Mouse (Mus musculus) kidney, embryonic 16.5 days (tissue): ENCODE measurements around the gene Nktr. TPM values are rescaled to one million over a fixed set of nuclear protein-coding genes. Genes with fewer than 3 reads are reported as not detected.

ENCODE experiments used
- ATAC-seq: fragments of 200-750 bp; cut with Nextera tagmentation; 2 replicates; pipeline ENCODE4 v1.8.0; 2017; ENCODE audit warnings: moderate TSS enrichment; ENCODE audit not compliant: low FRiP score, low TSS enrichment
- H3K27ac ChIP-seq: fragments of 300-500 bp; sonication (generic); 2 replicates; pipeline ENCODE4 v1.5.1; 2014; ENCODE audit warnings: low read length
- H3K27me3 ChIP-seq: fragments of 300-500 bp; sonication (generic); 2 replicates; pipeline ENCODE4 v1.6.1; 2014; ENCODE audit warnings: low read length, control low read depth, mixed read lengths; ENCODE audit not compliant: insufficient read depth
- H3K36me3 ChIP-seq: fragments of 300-500 bp; sonication (generic); 2 replicates; pipeline ENCODE4 v1.6.1; 2014; ENCODE audit warnings: low read length, control low read depth, mixed read lengths; ENCODE audit not compliant: insufficient read depth
- H3K4me1 ChIP-seq: fragments of 300-500 bp; sonication (generic); 2 replicates; pipeline ENCODE4 v1.6.1; 2014; ENCODE audit warnings: low read length, control low read depth, mixed read lengths; ENCODE audit not compliant: insufficient read depth
- H3K4me2 ChIP-seq: fragments of 300-500 bp; sonication (generic); replicated peaks from 2 replicates; pipeline ENCODE4 v1.6.1; 2014; ENCODE audit warnings: low read depth, low read length
- H3K4me3 ChIP-seq: fragments of 300-500 bp; sonication (generic); 2 replicates; pipeline ENCODE4 v1.5.1; 2014; ENCODE audit warnings: mild to moderate bottlenecking, low read length
- H3K9ac ChIP-seq: fragments of 300-500 bp; sonication (generic); replicated peaks from 2 replicates; pipeline ENCODE4 v1.6.1; 2014; ENCODE audit warnings: low read length
- H3K9me3 ChIP-seq: fragments of 300-500 bp; sonication (generic); 2 replicates; pipeline ENCODE4 v1.6.1; 2016; ENCODE audit warnings: low read length, control low read depth
- WGBS: fragments of 180-500 bp; shearing (Covaris S2); extraction: QIAGEN DNeasy Blood & Tissue Kit; methylation state at CpG from one replicate; pipeline ENCODE4 v1.1.7; 2014; 5-methylcytosine and 5-hydroxymethylcytosine counted together
- polyA plus RNA-seq: library from polyadenylated mRNA; unstranded; fragments of >200 nt; fragmentation: Nextera tagmentation; extraction: Ambion mirVana; gene quantifications from 2 replicates; pipeline ENCODE4 v1.2.1, GENCODE M21; 2015

The Nktr gene
- polyA plus RNA-seq, 1 experiment from 2014 or later = 46.1 TPM

- H3K9me3 ChIP-seq = no peaks in the 10 kb centered on the region
- peaks cover 29% of the 10 kb centered on the region for H3K4me1 ChIP-seq
- peak within 1 kb of the TSS; percentile 85 for H3K9ac ChIP-seq
- no peaks in the 10 kb centered on the region for H3K27me3 ChIP-seq
- WGBS = 2% methylated on average over 60 of the region's 69 CpGs
- peak within 1 kb of the TSS; percentile 90 for H3K4me3 ChIP-seq
- H3K4me2 ChIP-seq = peak within 1 kb of the TSS; percentile 95
- H3K36me3 ChIP-seq = no peaks in the 10 kb centered on the region
- ATAC-seq = peak; percentile 97
- peak within 1 kb of the TSS; percentile 84 for H3K27ac ChIP-seq
Measured at GRCm38 (mm10) chr9:121704646-121705625, 14.0 kb upstream of the Nktr start, which contains the start of gene Sec22c. TSS of gene Sec22c (minus strand) at chr9:121705490.

- Histone ChIP-seq H3K9me3 (no peaks in the 10 kb centered on the region), H3K27me3 (no peaks in the 10 kb centered on the region), H3K4me2 (no peak overlapping the region), H3K9ac (no peak overlapping the region), H3K4me1 (peaks cover 33% of the 10 kb centered on the region), H3K4me3 (no peak overlapping the region), H3K27ac (no peak overlapping the region), H3K36me3 (no peaks in the 10 kb centered on the region)
- 76% methylated on average over 6 of the region's 6 CpGs for WGBS
- ATAC-seq = no peak
Measured at GRCm38 (mm10) chr9:121706029-121706675, 12.8 kb upstream of the Nktr start.

DNA sequence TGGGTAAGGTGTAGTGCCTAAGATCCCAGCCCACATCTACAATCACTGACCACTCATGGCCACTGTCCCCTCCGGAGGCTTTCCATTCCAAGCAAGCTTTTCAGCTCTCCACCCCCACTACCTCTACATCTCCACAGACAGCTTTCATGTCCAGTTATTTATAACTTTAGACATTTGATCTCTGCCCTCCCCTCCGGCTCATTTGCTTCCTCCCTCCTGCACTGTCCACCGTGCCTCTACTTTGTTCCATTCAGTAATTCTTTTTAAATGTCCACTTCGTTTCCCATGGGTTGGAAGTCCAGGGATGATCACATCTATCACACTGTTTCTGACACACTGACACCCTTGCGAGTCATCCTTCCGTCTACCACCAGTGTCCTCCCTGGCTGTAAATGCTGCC, 11.2 kb upstream of the Nktr start:
- Histone ChIP-seq H3K9me3 (no peaks in the 10 kb centered on the region), H3K4me2 (no peak overlapping the region), H3K27ac (no peak overlapping the region), H3K27me3 (no peaks in the 10 kb centered on the region), H3K4me3 (no peak overlapping the region), H3K9ac (no peak overlapping the region; the same call in 1 of the 2 replicates), H3K36me3 (peaks cover 5% of the 10 kb centered on the region; the same call in 1 of the 2 replicates), H3K4me1 (peaks cover 50% of the 10 kb centered on the region)
- ATAC-seq = no peak
- WGBS = 23% methylated on average over 6 of the region's 6 CpGs

GRCm38 (mm10) chr9:121708506-121709486, 10.2 kb upstream of the Nktr start:
- Histone ChIP-seq H3K9me3 (no peaks in the 10 kb centered on the region), H3K9ac (no peak overlapping the region), H3K36me3 (peaks cover 11% of the 10 kb centered on the region; the same call in 1 of the 2 replicates), H3K4me2 (no peak overlapping the region), H3K27me3 (no peaks in the 10 kb centered on the region), H3K4me1 (peaks cover 51% of the 10 kb centered on the region), H3K27ac (no peak overlapping the region), H3K4me3 (no peak overlapping the region)
- ATAC-seq = no peak
- 53% methylated on average over 7 of the region's 7 CpGs for WGBS

GRCm38 (mm10) chr9:121709898-121710583, 8.9 kb upstream of the Nktr start, which contains the start of gene Ss18l2:
TSS of gene Ss18l2 (plus strand) at chr9:121710329.
- Histone ChIP-seq H3K4me1 (peaks cover 44% of the 10 kb centered on the region), H3K36me3 (peaks cover 13% of the 10 kb centered on the region; the same call in 1 of the 2 replicates), H3K27ac (peak within 1 kb of the TSS; percentile 95), H3K4me3 (peak within 1 kb of the TSS; percentile 87), H3K9me3 (no peaks in the 10 kb centered on the region), H3K4me2 (peak within 1 kb of the TSS; percentile 80), H3K9ac (peak within 1 kb of the TSS; percentile 92), H3K27me3 (no peaks in the 10 kb centered on the region)
- ATAC-seq = peak; percentile 95
- 4% methylated on average over 37 of the region's 37 CpGs for WGBS

DNA sequence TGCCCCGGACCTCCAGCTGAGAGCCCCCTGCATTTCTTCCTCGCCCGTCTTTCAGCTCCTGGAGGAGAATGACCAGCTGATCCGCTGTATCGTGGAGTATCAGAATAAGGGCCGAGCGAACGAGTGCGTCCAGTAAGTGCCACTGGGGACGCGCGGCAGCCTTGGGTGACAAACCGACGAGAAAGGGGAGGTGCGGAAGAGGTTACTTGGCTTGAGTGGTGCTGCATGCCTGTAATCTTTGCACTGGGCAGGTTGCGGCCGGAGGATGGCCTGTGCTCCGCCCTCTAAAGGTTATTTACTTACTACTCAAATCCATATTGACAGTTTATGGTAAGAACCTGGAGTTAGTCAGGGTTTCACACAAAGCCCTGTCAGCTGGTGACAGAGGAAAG, 8.4 kb upstream of the Nktr start:
- peak overlapping the region; percentile 95 for H3K27ac ChIP-seq

GRCm38 (mm10) chr9:121717048-121717447, 1.9 kb upstream of the Nktr start:
- no peaks in the 10 kb centered on the region for H3K27me3 ChIP-seq
- no peak overlapping the region for H3K9ac ChIP-seq
- WGBS = 88% methylated on average over 2 of the region's 2 CpGs
- no peak overlapping the region for H3K27ac ChIP-seq
- H3K4me1 ChIP-seq = peaks cover 21% of the 10 kb centered on the region
- peaks cover 5% of the 10 kb centered on the region; the same call in 1 of the 2 replicates for H3K9me3 ChIP-seq
- no peak overlapping the region for H3K4me3 ChIP-seq
- H3K4me2 ChIP-seq = no peak overlapping the region
- peaks cover 13% of the 10 kb centered on the region; the same call in 1 of the 2 replicates for H3K36me3 ChIP-seq
- no peak for ATAC-seq

More for the DNA sequence above, 8.4 kb upstream of the Nktr start:
- ATAC-seq = peak; percentile 20; the same call in 1 of the 2 replicates
- H3K27me3 ChIP-seq = no peaks in the 10 kb centered on the region
- H3K36me3 ChIP-seq = peaks cover 13% of the 10 kb centered on the region; the same call in 1 of the 2 replicates
- peaks cover 38% of the 10 kb centered on the region for H3K4me1 ChIP-seq
- H3K4me3 ChIP-seq = peak overlapping the region; percentile 87
- H3K9ac ChIP-seq = peak overlapping the region; percentile 92
- under 1% methylated on average over 18 of the region's 18 CpGs for WGBS
- H3K4me2 ChIP-seq = peak overlapping the region; percentile 80
- no peaks in the 10 kb centered on the region for H3K9me3 ChIP-seq

DNA sequence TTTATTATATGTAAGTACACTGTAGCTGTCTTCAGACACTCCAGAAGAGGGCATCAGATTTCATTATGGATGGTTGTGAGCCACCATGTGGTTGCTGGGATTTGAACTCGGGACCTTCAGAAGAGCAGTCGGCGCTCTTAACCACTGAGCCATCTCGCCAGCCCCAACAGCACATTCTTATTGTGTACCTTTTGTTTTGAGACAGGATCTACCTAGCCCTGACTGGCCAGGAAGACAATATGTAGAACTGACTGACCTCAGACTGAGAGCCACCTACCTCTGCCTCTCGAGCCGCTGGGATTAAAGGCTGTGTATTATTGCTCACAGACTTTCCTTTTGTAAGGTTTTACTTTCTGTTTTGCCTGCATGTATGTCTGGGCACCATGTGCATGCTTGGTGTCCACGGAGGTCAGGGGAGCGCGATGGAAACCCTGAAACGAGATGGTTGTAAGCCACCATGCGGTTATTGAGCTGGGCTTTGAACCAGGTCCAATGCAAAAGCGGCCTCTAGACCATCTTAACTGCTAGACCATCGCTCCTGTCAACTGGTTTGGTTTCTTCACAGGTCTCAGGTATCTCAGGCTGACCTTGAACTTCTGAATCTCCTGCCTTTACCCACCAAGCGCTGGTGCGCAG, 781 bp upstream of the Nktr start:
- peak overlapping the region; percentile 97 for H3K27ac ChIP-seq
- peak overlapping the region; percentile 78 for H3K4me2 ChIP-seq
- 69% methylated on average over 15 of the region's 15 CpGs for whole genome bisulfite sequencing
- H3K27me3 ChIP-seq = no peaks in the 10 kb centered on the region
- peaks cover 4% of the 10 kb centered on the region; the same call in 1 of the 2 replicates for H3K36me3 ChIP-seq
- H3K4me3 ChIP-seq = peak overlapping the region; percentile 91
- peaks cover 5% of the 10 kb centered on the region; the same call in 1 of the 2 replicates for H3K9me3 ChIP-seq
- H3K4me1 ChIP-seq = peaks cover 11% of the 10 kb centered on the region
- no peak for ATAC-seq
- peak overlapping the region; percentile 79 for H3K9ac ChIP-seq
